ENCODE assay signal across 9 mouse cellular contexts in genomic region chr15:97823479-97823878, GRCm38 (mm10). TPM values are rescaled to one million over a fixed set of nuclear protein-coding genes. Genes with fewer than 3 reads are reported as not detected.
DNase-seq lines count a peak whose midpoint lies in the region; ATAC-seq and TF ChIP-seq lines count a peak whose summit lies in the region.
"Had no signal": no experiment of that assay in that cellular context is flagged by ENCODE, and none has a peak within 500 bp of the region (broad histone marks: within the 10 kb centered on the region; RNA-seq: fewer than 3 reads in every experiment).

No protein-coding gene starts in this region.

- intact Hi-C loops in left cerebral cortex, adult 2 months (cut with DNase I) = no loop called here
- intact Hi-C loops in left cerebral cortex, postnatal 36 days (cut with DNase I) = no loop called here
- intact Hi-C loops in left cerebral cortex, postnatal 4 days (cut with DNase I) = no loop called here

- H3K9ac ChIP-seq in heart, embryonic 12.5 days = 0 out of 2 replicates have a peak overlapping the region, but pooled peaks have one; percentile 19
- H3K9ac ChIP-seq in heart, embryonic 11.5 days (ENCODE audit: low read depth, low read length) = no peak overlapping the region

- no peak for TF ChIP-seq POLR2A in cortical plate, adult 2 months (IDR thresholded peaks at IDR 0.05; ENCODE audit: extremely low read depth, insufficient read depth, low read length)

- H3K27ac ChIP-seq in heart, embryonic 12.5 days (ENCODE audit: poor library complexity, severe bottlenecking) = no peak overlapping the region
- no peak overlapping the region for H3K27ac ChIP-seq in heart, embryonic 11.5 days (ENCODE audit: low read depth, low read length)
- peak overlapping the region; percentile 82; the same call in 1 of the 2 replicates for H3K27ac ChIP-seq in left cerebral cortex, adult 2 months
- peak overlapping the region; percentile 36 for H3K27ac ChIP-seq in cortical plate, adult 2 months (ENCODE audit: insufficient read depth, low read length)

- TF ChIP-seq CTCF in left cerebral cortex, adult 2 months (IDR thresholded peaks at IDR 0.05) = no peak
- TF ChIP-seq CTCF in cortical plate, adult 2 months (IDR thresholded peaks at IDR 0.05; ENCODE audit: extremely low read depth, insufficient read depth, low read length) = no peak

- ATAC-seq in heart, embryonic 12.5 days (ENCODE audit: insufficient number of reproducible peaks, low FRiP score) = no peak
- ATAC-seq in heart, embryonic 11.5 days (replicated peaks; ENCODE audit: insufficient number of reproducible peaks, low FRiP score, low TSS enrichment) = no peak

- WGBS in heart, embryonic 12.5 days = 78% methylated on average over 12 of the region's 12 CpGs
- WGBS in heart, embryonic 11.5 days (ENCODE audit: insufficient replicate concordance) = 83% methylated on average over 12 of the region's 12 CpGs

- no peaks in the 10 kb centered on the region for H3K27me3 ChIP-seq in heart, embryonic 12.5 days (replicated peaks)
- H3K27me3 ChIP-seq in heart, embryonic 11.5 days (ENCODE audit: control insufficient read depth, insufficient read depth, low read length) = no peaks in the 10 kb centered on the region

- peaks cover 13% of the 10 kb centered on the region; the same call in 1 of the 2 replicates for H3K36me3 ChIP-seq in heart, embryonic 12.5 days
- peaks cover 3% of the 10 kb centered on the region for H3K36me3 ChIP-seq in heart, embryonic 11.5 days (ENCODE audit: control insufficient read depth, insufficient read depth, low read length)

- no peak overlapping the region for H3K4me2 ChIP-seq in heart, embryonic 12.5 days
- H3K4me2 ChIP-seq in heart, embryonic 11.5 days = no peak overlapping the region

- H3K4me3 ChIP-seq in heart, embryonic 12.5 days = no peak overlapping the region
- H3K4me3 ChIP-seq in heart, embryonic 11.5 days (ENCODE audit: low read depth, low read length) = no peak overlapping the region
- H3K4me3 ChIP-seq in left cerebral cortex, adult 2 months = no peak overlapping the region
- no peak overlapping the region for H3K4me3 ChIP-seq in cortical plate, adult 2 months (ENCODE audit: insufficient read depth, low read length)

- no peaks in the 10 kb centered on the region for H3K9me3 ChIP-seq in heart, embryonic 12.5 days (replicated peaks)
- no peaks in the 10 kb centered on the region for H3K9me3 ChIP-seq in heart, embryonic 11.5 days (replicated peaks; ENCODE audit: control insufficient read depth, low read length)

- H3K4me1 ChIP-seq in heart, embryonic 12.5 days (replicated peaks) = peaks cover 84% of the 10 kb centered on the region
- H3K4me1 ChIP-seq in heart, embryonic 11.5 days (ENCODE audit: control insufficient read depth, insufficient read depth, low read length) = peaks cover 66% of the 10 kb centered on the region
- H3K4me1 ChIP-seq in cortical plate, adult 2 months (ENCODE audit: control insufficient read depth, insufficient read depth, low read length) = peaks cover 20% of the 10 kb centered on the region

- peak; percentile 46 to 59 for DNase-seq in adrenal gland, postnatal 36 days
- DNase-seq in adrenal gland, postnatal 4 days (ENCODE audit: low spot score in 2 of 2) = no peak
- DNase-seq in left cerebral cortex, adult 2 months (ENCODE audit: extremely low spot score in 1 of 2, low spot score in 2 of 2) = no peak
- DNase-seq in left cerebral cortex, postnatal 36 days (ENCODE audit: low spot score in 2 of 2) = no peak
- no peak for DNase-seq in left cerebral cortex, postnatal 4 days
- DNase-seq: gastrocnemius, postnatal 10 days had no signal

RNA-seq across cellular contexts. Expression of gene Hdac7, which starts 20.8 kb away (rescaled TPM):
- total RNA-seq in adrenal gland, postnatal 36 days (2021) = 10 to 100 TPM; 63.5 to 67.2 TPM
- total RNA-seq in adrenal gland, postnatal 4 days (2021) = 100 to 1,000 TPM; 116 to 120 TPM
- polyA plus RNA-seq in heart, embryonic 12.5 days (2016; fragmentation: Nextera tagmentation; extraction: Ambion mirVana) = 27.4 and 27.8 TPM in 2 replicates
- 24.6 and 25.0 TPM in 2 replicates for polyA plus RNA-seq in heart, embryonic 11.5 days (2014; fragmentation: Nextera tagmentation; extraction: Ambion mirVana)
- total RNA-seq in left cerebral cortex, adult 2 months (2021) = 10 to 100 TPM; 38.4 to 41.6 TPM
- total RNA-seq in left cerebral cortex, postnatal 36 days (2021) = 10 to 100 TPM; 21.4 to 36.4 TPM
- 64.7 and 73.9 TPM in 2 replicates for polyA plus RNA-seq in cortical plate, adult 2 months (2012; rRNA removed)
- total RNA-seq in left cerebral cortex, postnatal 4 days (2021) = 10 to 100 TPM; 41.0 to 41.3 TPM

RNA-seq across cellular contexts. Expression of gene Slc48a1, which starts 45.2 kb away (rescaled TPM):
- total RNA-seq in adrenal gland, postnatal 36 days (2021) = 100 to 1,000 TPM; 107 to 130 TPM
- total RNA-seq in adrenal gland, postnatal 4 days (2021) = 10 to 100 TPM; 83.0 to 91.7 TPM
- polyA plus RNA-seq in heart, embryonic 12.5 days (2016; fragmentation: Nextera tagmentation; extraction: Ambion mirVana) = 52.9 and 55.0 TPM in 2 replicates
- polyA plus RNA-seq in heart, embryonic 11.5 days (2014; fragmentation: Nextera tagmentation; extraction: Ambion mirVana) = 45.1 and 51.1 TPM in 2 replicates
- total RNA-seq in left cerebral cortex, adult 2 months (2021) = 100 to 1,000 TPM; 157 to 161 TPM
- 100 to 1,000 TPM; 165 to 196 TPM for total RNA-seq in left cerebral cortex, postnatal 36 days (2021)
- polyA plus RNA-seq in cortical plate, adult 2 months (2012; rRNA removed) = 140 and 155 TPM in 2 replicates
- total RNA-seq in left cerebral cortex, postnatal 4 days (2021) = 10 to 100 TPM; 81.8 to 84.6 TPM

RNA-seq across cellular contexts. Expression of gene Rapgef3, which starts 55.7 kb away (rescaled TPM):
- total RNA-seq in adrenal gland, postnatal 36 days (2021) = 10 to 100 TPM; 15.0 to 20.8 TPM
- 10 to 100 TPM; 19.2 to 27.9 TPM for total RNA-seq in adrenal gland, postnatal 4 days (2021)
- polyA plus RNA-seq in heart, embryonic 12.5 days (2016; fragmentation: Nextera tagmentation; extraction: Ambion mirVana) = 22.0 and 22.9 TPM in 2 replicates
- 8.3 and 8.5 TPM in 2 replicates for polyA plus RNA-seq in heart, embryonic 11.5 days (2014; fragmentation: Nextera tagmentation; extraction: Ambion mirVana)
- total RNA-seq in left cerebral cortex, adult 2 months (2021) = 10 to 100 TPM; 46.5 to 50.4 TPM
- 10 to 100 TPM; 35.7 to 52.9 TPM for total RNA-seq in left cerebral cortex, postnatal 36 days (2021)
- 40.2 and 45.9 TPM in 2 replicates for polyA plus RNA-seq in cortical plate, adult 2 months (2012; rRNA removed)
- total RNA-seq in left cerebral cortex, postnatal 4 days (2021) = 10 to 100 TPM; 21.2 to 24.2 TPM

Comparison
In these comparisons a context has a peak if more than half of its experiments do, and no peak if none do; other contexts are left out.
1. DNase-seq: peak in adrenal gland, postnatal 36 days (2 of 2); none in adrenal gland, postnatal 4 days (0 of 2), left cerebral cortex, adult 2 months (0 of 2), left cerebral cortex, postnatal 36 days (0 of 2) and left cerebral cortex, postnatal 4 days (single experiment).
2. H3K27ac ChIP-seq: peak in left cerebral cortex, adult 2 months (single experiment) and cortical plate, adult 2 months (single experiment); none in heart, embryonic 12.5 days (single experiment) and heart, embryonic 11.5 days (single experiment).